Mouse (Mus musculus) adrenal gland, adult 18-20 months (tissue): ENCODE results near the gene Ranbp6. TPM values are rescaled to one million over a fixed set of nuclear protein-coding genes. Genes with fewer than 3 reads are reported as not detected.

ENCODE experiments used
- DNase-seq, 2 experiments: peaks; one replicate each; pipeline ENCODE4 v3.0.0; 2021 to 2022; ENCODE audit warnings: low spot score in 2 of 2
- long read RNA-seq, 2 experiments: library from polyadenylated mRNA; stranded (forward); transcript quantifications; one replicate each; pipeline ENCODE4 v2.0.0; 2021
- total RNA-seq, 2 experiments: library from RNA; stranded (reverse); gene quantifications; 1 replicate in 1 of 2; 2 replicates in 1 of 2; pipeline ENCODE4 v1.2.3; 2021

The Ranbp6 gene
- 10 to 100 TPM; 17.1 to 17.6 TPM for total RNA-seq
- long read RNA-seq, experiment 1, full-length matches to known transcripts, result 3 of 3 reads
- long read RNA-seq, experiment 1, partial matches to known transcripts, result 0 of 3 reads
- long read RNA-seq, experiment 1, other reads (novel, unspliced or antisense), result 0 of 3 reads
- long read RNA-seq, experiment 2, full-length matches to known transcripts, result 14 of 17 reads
- long read RNA-seq, experiment 2, partial matches to known transcripts, result 0 of 17 reads
- long read RNA-seq, experiment 2, other reads (novel, unspliced or antisense), result 3 of 17 reads

- peak; percentile 94 to 96 for DNase-seq
Observed at GRCm38 (mm10) chr19:29812581-29813460, at the start of gene Ranbp6. Gene Ranbp6 (minus strand): TSS chr19:29812974.

- no peak for DNase-seq
Observed at GRCm38 (mm10) chr19:29860816-29861215, 48.0 kb upstream of the Ranbp6 start.

- DNase-seq, result no peak
Observed at GRCm38 (mm10) chr19:29857267-29857666, 44.5 kb upstream of the Ranbp6 start.

- no peak for DNase-seq
Observed at GRCm38 (mm10) chr19:29853711-29854110, 40.9 kb upstream of the Ranbp6 start.

- no peak for DNase-seq
Observed at GRCm38 (mm10) chr19:29851036-29851690, 38.4 kb upstream of the Ranbp6 start.

GRCm38 (mm10) chr19:29849924-29850551, 37.3 kb upstream of the Ranbp6 start:
- no peak for DNase-seq

GRCm38 (mm10) chr19:29844036-29844661, 31.4 kb upstream of the Ranbp6 start:
- DNase-seq, result no peak

- DNase-seq, result no peak
Observed at GRCm38 (mm10) chr19:29843641-29844035, 30.9 kb upstream of the Ranbp6 start.

- no peak for DNase-seq
Observed at GRCm38 (mm10) chr19:29842973-29843372, 30.2 kb upstream of the Ranbp6 start.

GRCm38 (mm10) chr19:29840642-29841041, 27.9 kb upstream of the Ranbp6 start:
- no peak for DNase-seq

GRCm38 (mm10) chr19:29838636-29839135, 25.9 kb upstream of the Ranbp6 start:
- DNase-seq, result no peak

- no peak for DNase-seq
Observed at GRCm38 (mm10) chr19:29838171-29838570, 25.4 kb upstream of the Ranbp6 start.

- no peak for DNase-seq
Observed at GRCm38 (mm10) chr19:29835364-29836034, 22.7 kb upstream of the Ranbp6 start.

GRCm38 (mm10) chr19:29830911-29831310, 18.1 kb upstream of the Ranbp6 start:
- no peak for DNase-seq

- DNase-seq, result no peak
Observed at GRCm38 (mm10) chr19:29828558-29828957, 15.8 kb upstream of the Ranbp6 start.

- no peak for DNase-seq
Observed at GRCm38 (mm10) chr19:29826686-29827085, 13.9 kb upstream of the Ranbp6 start.

- DNase-seq, result no peak
Observed at GRCm38 (mm10) chr19:29825003-29825402, 12.2 kb upstream of the Ranbp6 start.

GRCm38 (mm10) chr19:29824034-29824700, 11.4 kb upstream of the Ranbp6 start:
- DNase-seq, result peak; percentile 46 to 51

- no peak for DNase-seq
Observed at GRCm38 (mm10) chr19:29823456-29824010, 10.8 kb upstream of the Ranbp6 start.
